Mouse (Mus musculus) myocyte (in vitro differentiated cells): ENCODE results near the gene Olfr43. TPM values are rescaled to one million over a fixed set of nuclear protein-coding genes. Genes with fewer than 3 reads are reported as not detected.

Experiments
- H3K27me3 ChIP-seq: one replicate; pipeline ENCODE4 v1.6.1; 2011; ENCODE audit not compliant: control insufficient read depth, insufficient read depth, insufficient read length
- H3K36me3 ChIP-seq: one replicate; pipeline ENCODE4 v1.6.1; 2011; ENCODE audit not compliant: control insufficient read depth, insufficient read depth
- H3K4me2 ChIP-seq: one replicate; pipeline ENCODE4 v1.6.1; 2011; ENCODE audit warnings: low read depth, control low read depth
- H3K4me3 ChIP-seq: one replicate; pipeline ENCODE4 v1.5.1; 2011; ENCODE audit warnings: mild to moderate bottlenecking, control low read depth, moderate library complexity
- H3K79me2 ChIP-seq: one replicate; pipeline ENCODE4 v1.6.1; 2011; ENCODE audit not compliant: control insufficient read depth, insufficient read depth
- H3ac ChIP-seq: one replicate; pipeline ENCODE4 v1.6.1; 2011; ENCODE audit not compliant: control insufficient read depth, insufficient read length
- CEBPB ChIP-seq: IDR thresholded peaks from 2 replicates; pipeline ENCODE4 v1.6.1; 2011; ENCODE audit warnings: mild to moderate bottlenecking, moderate library complexity; ENCODE audit not compliant: poor library complexity, insufficient read depth, severe bottlenecking
- E2F4 ChIP-seq: IDR thresholded peaks from one replicate; pipeline ENCODE4 v1.6.1; 2011; ENCODE audit warnings: mild to moderate bottlenecking, control low read depth, moderate library complexity; ENCODE audit not compliant: insufficient read depth
- MAX ChIP-seq: IDR thresholded peaks from one replicate; pipeline ENCODE4 v1.6.1; 2011; ENCODE audit warnings: low read depth, mild to moderate bottlenecking, control low read depth
- MYOD1 ChIP-seq, 3 experiments: IDR thresholded peaks; one replicate each; pipeline ENCODE4 v1.6.1; 2011; ENCODE audit warnings: control low read depth in 2 of 3, low read depth in 2 of 3, mild to moderate bottlenecking in 2 of 3, moderate library complexity in 1 of 3; ENCODE audit not compliant: insufficient read length in 2 of 3, control insufficient read depth in 1 of 3
- MYOG ChIP-seq, 3 experiments: IDR thresholded peaks; one replicate each; pipeline ENCODE4 v1.6.1; 2011; ENCODE audit warnings: control low read depth in 2 of 3, low read depth in 2 of 3, mild to moderate bottlenecking in 2 of 3; ENCODE audit not compliant: insufficient read length in 2 of 3, control insufficient read depth in 1 of 3, insufficient read depth in 1 of 3
- POLR2A ChIP-seq: IDR thresholded peaks from one replicate; pipeline ENCODE4 v1.6.1; 2011; ENCODE audit warnings: low read depth, mild to moderate bottlenecking, control low read depth, moderate library complexity; ENCODE audit not compliant: insufficient read length
- POLR2AphosphoS2 ChIP-seq: IDR thresholded peaks from one replicate; pipeline ENCODE4 v1.6.1; 2011; ENCODE audit warnings: low read depth, control low read depth; ENCODE audit not compliant: insufficient read length
- REST ChIP-seq: IDR thresholded peaks from one replicate; pipeline ENCODE4 v1.6.1; 2011; ENCODE audit warnings: mild to moderate bottlenecking, control low read depth, moderate library complexity; ENCODE audit not compliant: insufficient read depth, insufficient read length
- SRF ChIP-seq: IDR thresholded peaks from one replicate; pipeline ENCODE4 v1.6.1; 2011; ENCODE audit warnings: low read depth; ENCODE audit not compliant: control insufficient read depth, insufficient read length
- TCF12 ChIP-seq: IDR thresholded peaks from one replicate; pipeline ENCODE4 v1.6.1; 2011; ENCODE audit warnings: mild to moderate bottlenecking, control low read depth; ENCODE audit not compliant: poor library complexity, insufficient read depth, severe bottlenecking
- TCF3 ChIP-seq: IDR thresholded peaks from one replicate; pipeline ENCODE4 v1.6.1; 2011; ENCODE audit warnings: low read depth, control low read depth; ENCODE audit not compliant: insufficient read length
- USF1 ChIP-seq: IDR thresholded peaks from one replicate; pipeline ENCODE4 v1.6.1; 2011; ENCODE audit warnings: low read depth, mild to moderate bottlenecking, control low read depth, moderate library complexity
- polyA plus RNA-seq: library from polyadenylated mRNA; unstranded; fragments of >200 nt; fragmentation: generic; extraction: Trizol; gene quantifications from one replicate; pipeline ENCODE4 v1.2.1, GENCODE M21; 2012; ENCODE audit warnings: missing spikeins

The Olfr43 gene
- polyA plus RNA-seq: not detected

DNA sequence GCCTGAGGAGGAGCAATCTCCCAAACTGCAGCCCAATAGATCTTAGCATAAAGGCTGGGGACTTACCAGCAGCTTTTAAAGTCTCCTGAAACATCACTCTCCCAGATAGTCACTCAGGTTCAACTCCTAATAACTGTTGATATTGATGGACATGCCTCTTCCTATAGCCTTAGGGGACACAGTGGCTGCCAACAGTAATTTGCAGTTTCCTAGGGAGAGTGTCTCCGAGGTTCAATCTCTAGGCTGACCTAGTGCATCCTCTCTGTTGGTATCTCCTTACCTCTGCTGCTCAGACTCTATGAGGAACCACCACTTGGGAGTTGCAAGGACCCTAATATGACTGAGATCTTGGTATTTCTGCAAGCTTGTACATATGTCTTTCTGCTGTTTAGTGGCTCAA is at the start of gene Olfr43:
Gene Olfr43 (minus strand): TSS at position 101 of the 400 bp plus-strand sequence.
- H3K4me3 ChIP-seq: no peak within 1 kb of the TSS
- no peaks in the 10 kb centered on the region for H3K79me2 ChIP-seq
- TF ChIP-seq CEBPB: no peak
- TF ChIP-seq MYOG (IDR thresholded peaks at IDR 0.05; ENCODE audit: control insufficient read depth in 1 of 3, insufficient read depth in 1 of 3, insufficient read length in 2 of 3, low read depth in 2 of 3): no peak
- TF ChIP-seq E2F4: no peak
- TF ChIP-seq USF1: no peak
- TF ChIP-seq POLR2AphosphoS2: no peak
- TF ChIP-seq MYOD1 (IDR thresholded peaks at IDR 0.05; ENCODE audit: control insufficient read depth in 1 of 3, insufficient read length in 2 of 3, low read depth in 2 of 3): no peak
- no peak within 1 kb of the TSS for H3ac ChIP-seq
- no peaks in the 10 kb centered on the region for H3K27me3 ChIP-seq
- H3K36me3 ChIP-seq: no peaks in the 10 kb centered on the region
- H3K4me2 ChIP-seq: no peak within 1 kb of the TSS

GRCm38 (mm10) chr11:74259508-74259907 is 48.3 kb upstream of the Olfr43 start, which contains the start of gene Olfr406:
TSS of gene Olfr406 (plus strand) at chr11:74259808.
- no peak within 1 kb of the TSS for H3K4me3 ChIP-seq
- no peak within 1 kb of the TSS for H3ac ChIP-seq
- no peaks in the 10 kb centered on the region for H3K36me3 ChIP-seq
- H3K27me3 ChIP-seq: no peaks in the 10 kb centered on the region
- H3K79me2 ChIP-seq: no peaks in the 10 kb centered on the region
- TF ChIP-seq TCF3 (no peak), POLR2A (no peak), MYOD1 (IDR thresholded peaks at IDR 0.05; ENCODE audit: control insufficient read depth in 1 of 3, insufficient read length in 2 of 3, low read depth in 2 of 3) (no peak), MYOG (IDR thresholded peaks at IDR 0.05; ENCODE audit: control insufficient read depth in 1 of 3, insufficient read depth in 1 of 3, insufficient read length in 2 of 3, low read depth in 2 of 3) (no peak), SRF (no peak), CEBPB (no peak), E2F4 (no peak), TCF12 (no peak), POLR2AphosphoS2 (no peak), USF1 (no peak), REST (no peak), MAX (no peak)
- no peak within 1 kb of the TSS for H3K4me2 ChIP-seq

DNA sequence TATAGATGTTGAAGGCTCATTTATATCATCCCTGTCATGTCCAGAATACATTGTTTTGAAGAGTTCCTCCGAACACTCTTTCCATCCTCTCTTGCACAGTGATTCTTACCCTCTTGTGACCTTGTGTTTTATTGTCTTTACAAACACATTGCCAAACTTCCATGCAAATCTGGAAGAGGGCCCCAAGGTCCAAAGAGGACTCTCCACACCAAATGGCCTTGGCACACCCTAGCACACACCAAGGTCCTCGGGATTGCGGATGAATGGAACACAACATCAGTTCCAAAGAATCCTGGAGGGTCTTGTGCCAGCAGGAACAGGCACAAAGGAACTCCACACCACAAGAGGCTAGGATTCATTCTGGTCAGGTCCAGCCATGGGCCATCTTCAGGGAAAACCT is 30.0 kb upstream of the Olfr43 start:
- Histone ChIP-seq H3K4me3 (no peak overlapping the region), H3ac (no peak overlapping the region), H3K27me3 (no peaks in the 10 kb centered on the region), H3K4me2 (no peak overlapping the region), H3K79me2 (no peaks in the 10 kb centered on the region), H3K36me3 (no peaks in the 10 kb centered on the region)
- no peak for TF ChIP-seq CEBPB
- TF ChIP-seq MAX: no peak
- no peak for TF ChIP-seq MYOG (IDR thresholded peaks at IDR 0.05; ENCODE audit: control insufficient read depth in 1 of 3, insufficient read depth in 1 of 3, insufficient read length in 2 of 3, low read depth in 2 of 3)
- no peak for TF ChIP-seq SRF
- TF ChIP-seq USF1: no peak
- no peak for TF ChIP-seq REST
- no peak for TF ChIP-seq MYOD1 (IDR thresholded peaks at IDR 0.05; ENCODE audit: control insufficient read depth in 1 of 3, insufficient read length in 2 of 3, low read depth in 2 of 3)
- TF ChIP-seq POLR2A: no peak
- no peak for TF ChIP-seq POLR2AphosphoS2
- no peak for TF ChIP-seq E2F4
- no peak for TF ChIP-seq TCF3
- no peak for TF ChIP-seq TCF12

DNA sequence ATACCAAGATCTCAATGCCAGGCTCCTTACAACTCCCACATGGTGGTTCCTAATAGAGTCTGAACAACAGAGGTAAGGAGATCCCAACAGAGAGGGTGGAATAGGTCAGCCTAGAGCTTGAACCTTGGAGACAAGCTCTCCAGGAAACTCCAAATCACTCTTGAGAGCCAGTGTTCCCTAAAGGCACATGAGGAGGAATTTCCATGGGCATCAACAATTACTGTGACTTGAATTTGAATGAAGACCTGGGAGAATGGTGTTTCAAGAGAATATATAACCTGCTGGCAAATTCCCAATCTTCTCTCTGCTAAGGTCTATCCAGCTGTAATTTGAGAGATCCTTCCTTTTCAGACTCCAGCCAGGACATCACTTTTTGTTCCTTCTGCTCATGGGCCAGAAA is 25.2 kb downstream of the Olfr43 start, which contains the start of gene Olfr403:
Gene Olfr403 (plus strand): TSS at position 301 of the 400 bp plus-strand sequence.
- Histone ChIP-seq H3K4me3 (no peak within 1 kb of the TSS), H3K79me2 (no peaks in the 10 kb centered on the region), H3K36me3 (no peaks in the 10 kb centered on the region), H3K27me3 (no peaks in the 10 kb centered on the region), H3K4me2 (no peak within 1 kb of the TSS), H3ac (no peak within 1 kb of the TSS)
- TF ChIP-seq E2F4 (no peak), CEBPB (no peak), REST (no peak), POLR2AphosphoS2 (no peak), TCF3 (no peak), MAX (no peak), MYOD1 (IDR thresholded peaks at IDR 0.05; ENCODE audit: control insufficient read depth in 1 of 3, insufficient read length in 2 of 3, low read depth in 2 of 3) (no peak), POLR2A (no peak), TCF12 (no peak), MYOG (IDR thresholded peaks at IDR 0.05; ENCODE audit: control insufficient read depth in 1 of 3, insufficient read depth in 1 of 3, insufficient read length in 2 of 3, low read depth in 2 of 3) (no peak), SRF (no peak), USF1 (no peak)

DNA sequence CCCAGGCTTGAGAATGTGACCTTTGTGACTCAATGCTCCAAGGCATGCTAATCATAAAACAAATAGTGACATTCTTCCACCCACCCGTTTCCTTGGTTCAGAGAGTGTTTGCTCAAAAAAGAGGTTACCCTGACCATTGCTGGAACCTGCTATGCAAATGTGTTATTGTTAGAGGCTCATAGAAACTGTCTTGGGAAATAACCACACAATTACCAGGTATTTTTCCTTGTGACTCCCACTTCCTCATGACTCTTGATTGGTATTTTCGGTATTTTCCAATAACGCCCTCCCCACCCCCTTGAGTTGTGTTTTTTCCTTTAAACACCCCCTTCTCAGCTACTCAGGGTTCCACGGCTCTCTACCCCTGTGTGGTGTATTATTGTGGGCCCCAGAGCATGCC is 27.4 kb downstream of the Olfr43 start:
- Histone ChIP-seq H3K36me3 (no peaks in the 10 kb centered on the region), H3K4me3 (no peak overlapping the region), H3K4me2 (no peak overlapping the region), H3K27me3 (no peaks in the 10 kb centered on the region), H3ac (no peak overlapping the region), H3K79me2 (no peaks in the 10 kb centered on the region)
- TF ChIP-seq CEBPB (no peak), SRF (no peak), MYOD1 (IDR thresholded peaks at IDR 0.05; ENCODE audit: control insufficient read depth in 1 of 3, insufficient read length in 2 of 3, low read depth in 2 of 3) (no peak), TCF3 (no peak), POLR2AphosphoS2 (no peak), REST (no peak), USF1 (no peak), MAX (no peak), TCF12 (no peak), MYOG (IDR thresholded peaks at IDR 0.05; ENCODE audit: control insufficient read depth in 1 of 3, insufficient read depth in 1 of 3, insufficient read length in 2 of 3, low read depth in 2 of 3) (no peak), POLR2A (no peak), E2F4 (no peak)
